Mouse (Mus musculus): ENCODE measurements around the gene Thrb. TPM values are rescaled to one million over a fixed set of nuclear protein-coding genes. Genes with fewer than 3 reads are reported as not detected.

The Thrb gene
- polyA plus RNA-seq, 1 experiment from 2014 or later: 0.12 TPM

DNA sequence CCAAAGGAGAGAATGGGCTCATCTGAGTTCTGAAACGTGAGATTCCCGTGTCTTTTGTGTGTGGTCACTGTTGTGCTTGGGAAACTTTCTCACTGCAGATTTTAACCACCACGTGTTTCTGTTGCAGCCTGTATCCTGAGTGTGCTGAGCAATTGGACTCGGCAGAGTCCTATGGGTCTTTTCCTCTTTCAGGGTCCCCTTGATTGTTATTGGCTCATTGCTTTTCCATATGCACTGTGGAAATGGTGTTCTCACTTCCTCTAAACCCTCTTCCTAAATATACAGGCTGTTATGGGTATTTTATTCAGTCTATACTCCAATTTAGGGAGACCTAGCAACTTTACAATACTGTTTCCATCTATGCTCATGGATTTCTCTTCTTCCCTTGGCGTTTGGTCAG lies 152.4 kb downstream of the Thrb start:
- Histone ChIP-seq H3K9me3 (ENCODE audit: control insufficient read depth, low read length) (no peaks in the 10 kb centered on the region), H3K4me3 (ENCODE audit: low read depth, low read length) (no peak overlapping the region), H3K9ac (ENCODE audit: low read length) (no peak overlapping the region), H3K36me3 (ENCODE audit: control insufficient read depth, insufficient read depth, low read length) (no peaks in the 10 kb centered on the region), H3K27ac (replicated peaks; ENCODE audit: low read depth, low read length) (no peak overlapping the region), H3K4me1 (ENCODE audit: control insufficient read depth, insufficient read depth, low read length) (no peaks in the 10 kb centered on the region), H3K4me2 (ENCODE audit: low read depth, severe bottlenecking) (no peak overlapping the region), H3K27me3 (ENCODE audit: control insufficient read depth, insufficient read depth, low read length) (no peaks in the 10 kb centered on the region)
- 79% methylated on average over 5 of the region's 5 CpGs for WGBS
- no peak for ATAC-seq (ENCODE audit: insufficient number of reproducible peaks, low FRiP score, low TSS enrichment, low read depth)
- DNase-seq (ENCODE audit: low spot score): peak; percentile 18

GRCm38 (mm10) chr14:17815103-17815502 lies 155.0 kb downstream of the Thrb start:
- WGBS: 80% methylated on average over 2 of the region's 2 CpGs
- H3K9ac ChIP-seq (ENCODE audit: low read length): no peak overlapping the region
- H3K27ac ChIP-seq (replicated peaks; ENCODE audit: low read depth, low read length): no peak overlapping the region
- H3K27me3 ChIP-seq (ENCODE audit: control insufficient read depth, insufficient read depth, low read length): no peaks in the 10 kb centered on the region
- no peaks in the 10 kb centered on the region for H3K9me3 ChIP-seq (ENCODE audit: control insufficient read depth, low read length)
- H3K4me3 ChIP-seq (ENCODE audit: low read depth, low read length): no peak overlapping the region
- H3K4me1 ChIP-seq (ENCODE audit: control insufficient read depth, insufficient read depth, low read length): no peaks in the 10 kb centered on the region
- DNase-seq (ENCODE audit: low spot score): no peak
- ATAC-seq (ENCODE audit: insufficient number of reproducible peaks, low FRiP score, low TSS enrichment, low read depth): no peak
- no peak overlapping the region for H3K4me2 ChIP-seq (ENCODE audit: low read depth, severe bottlenecking)
- H3K36me3 ChIP-seq (ENCODE audit: control insufficient read depth, insufficient read depth, low read length): no peaks in the 10 kb centered on the region

GRCm38 (mm10) chr14:17818086-17818485 lies 158.0 kb downstream of the Thrb start:
- Histone ChIP-seq H3K27me3 (ENCODE audit: control insufficient read depth, insufficient read depth, low read length) (no peaks in the 10 kb centered on the region), H3K4me3 (ENCODE audit: low read depth, low read length) (no peak overlapping the region), H3K36me3 (ENCODE audit: control insufficient read depth, insufficient read depth, low read length) (no peaks in the 10 kb centered on the region), H3K4me2 (ENCODE audit: low read depth, severe bottlenecking) (no peak overlapping the region), H3K9ac (ENCODE audit: low read length) (no peak overlapping the region), H3K9me3 (ENCODE audit: control insufficient read depth, low read length) (no peaks in the 10 kb centered on the region), H3K4me1 (ENCODE audit: control insufficient read depth, insufficient read depth, low read length) (no peaks in the 10 kb centered on the region), H3K27ac (replicated peaks; ENCODE audit: low read depth, low read length) (no peak overlapping the region)
- WGBS: 89% methylated on average over 2 of the region's 2 CpGs
- DNase-seq (ENCODE audit: low spot score) (peak; percentile 4), ATAC-seq (ENCODE audit: insufficient number of reproducible peaks, low FRiP score, low TSS enrichment, low read depth) (no peak)

GRCm38 (mm10) chr14:17822754-17823153 lies 162.7 kb downstream of the Thrb start:
- Histone ChIP-seq H3K4me1 (ENCODE audit: control insufficient read depth, insufficient read depth, low read length) (no peaks in the 10 kb centered on the region), H3K36me3 (ENCODE audit: control insufficient read depth, insufficient read depth, low read length) (no peaks in the 10 kb centered on the region), H3K9ac (ENCODE audit: low read length) (no peak overlapping the region), H3K4me2 (ENCODE audit: low read depth, severe bottlenecking) (no peak overlapping the region), H3K4me3 (ENCODE audit: low read depth, low read length) (no peak overlapping the region), H3K9me3 (ENCODE audit: control insufficient read depth, low read length) (no peaks in the 10 kb centered on the region), H3K27ac (replicated peaks; ENCODE audit: low read depth, low read length) (no peak overlapping the region), H3K27me3 (ENCODE audit: control insufficient read depth, insufficient read depth, low read length) (no peaks in the 10 kb centered on the region)
- 86% methylated on average over 7 of the region's 7 CpGs for WGBS
- ATAC-seq (ENCODE audit: insufficient number of reproducible peaks, low FRiP score, low TSS enrichment, low read depth) (no peak), DNase-seq (ENCODE audit: low spot score) (peak; percentile 15)

GRCm38 (mm10) chr14:17827401-17827800 lies 167.3 kb downstream of the Thrb start:
- 69% methylated on average over 6 of the region's 6 CpGs for WGBS
- Histone ChIP-seq H3K9ac (ENCODE audit: low read length) (no peak overlapping the region), H3K4me3 (ENCODE audit: low read depth, low read length) (no peak overlapping the region), H3K27ac (replicated peaks; ENCODE audit: low read depth, low read length) (no peak overlapping the region), H3K4me2 (ENCODE audit: low read depth, severe bottlenecking) (no peak overlapping the region), H3K36me3 (ENCODE audit: control insufficient read depth, insufficient read depth, low read length) (no peaks in the 10 kb centered on the region), H3K27me3 (ENCODE audit: control insufficient read depth, insufficient read depth, low read length) (no peaks in the 10 kb centered on the region), H3K4me1 (ENCODE audit: control insufficient read depth, insufficient read depth, low read length) (no peaks in the 10 kb centered on the region), H3K9me3 (ENCODE audit: control insufficient read depth, low read length) (no peaks in the 10 kb centered on the region)
- ATAC-seq (ENCODE audit: insufficient number of reproducible peaks, low FRiP score, low TSS enrichment, low read depth) (no peak), DNase-seq (ENCODE audit: low spot score) (no peak)

DNA sequence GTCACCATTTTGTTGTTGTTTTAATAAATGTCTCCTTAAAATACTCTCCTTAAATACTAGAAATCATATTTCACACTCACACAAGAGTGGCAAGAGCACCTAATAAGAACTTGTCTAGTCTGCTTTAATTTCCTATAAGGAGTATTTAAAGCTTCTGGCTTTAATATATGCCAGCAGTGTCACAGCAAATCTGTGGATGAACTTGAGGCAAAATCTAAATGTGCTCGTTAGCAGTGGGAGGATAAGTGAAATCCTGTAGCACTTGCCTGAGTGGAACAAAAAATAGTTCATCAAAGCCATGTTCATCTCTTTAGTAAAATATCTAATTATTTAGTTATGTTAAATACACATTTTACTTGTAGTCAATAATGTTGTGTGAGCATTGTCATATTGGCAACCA lies 175.7 kb downstream of the Thrb start:
- Histone ChIP-seq H3K27me3 (ENCODE audit: control insufficient read depth, insufficient read depth, low read length) (no peaks in the 10 kb centered on the region), H3K27ac (replicated peaks; ENCODE audit: low read depth, low read length) (no peak overlapping the region), H3K4me2 (ENCODE audit: low read depth, severe bottlenecking) (no peak overlapping the region), H3K4me3 (ENCODE audit: low read depth, low read length) (no peak overlapping the region), H3K9me3 (ENCODE audit: control insufficient read depth, low read length) (no peaks in the 10 kb centered on the region), H3K36me3 (ENCODE audit: control insufficient read depth, insufficient read depth, low read length) (no peaks in the 10 kb centered on the region), H3K4me1 (ENCODE audit: control insufficient read depth, insufficient read depth, low read length) (0 out of 2 replicates have a peak, but pooled peaks cover 4% of the 10 kb centered on the region), H3K9ac (ENCODE audit: low read length) (no peak overlapping the region)
- ATAC-seq (ENCODE audit: insufficient number of reproducible peaks, low FRiP score, low TSS enrichment, low read depth) (no peak), DNase-seq (ENCODE audit: low spot score) (no peak)
- WGBS: 76% methylated on average over 1 of the region's 1 CpGs

DNA sequence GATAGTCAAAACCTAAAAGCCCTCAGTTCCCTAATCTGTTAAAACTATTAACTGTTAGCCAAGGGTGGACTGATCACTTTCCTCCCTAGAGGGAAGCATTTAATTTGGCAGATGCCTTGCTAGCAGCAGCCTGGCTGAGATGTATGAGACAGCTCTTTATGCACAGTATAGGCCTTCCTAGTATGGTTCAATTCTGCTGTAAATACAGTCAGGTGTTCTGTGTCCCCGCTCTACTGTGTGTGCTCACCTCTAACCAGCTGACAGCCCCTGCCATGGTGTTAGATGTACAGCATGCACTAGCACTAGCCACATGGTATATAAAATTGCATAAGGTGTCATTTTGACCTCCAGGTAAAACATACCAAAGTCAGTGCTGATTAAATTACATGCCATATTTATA lies 176.7 kb downstream of the Thrb start:
- WGBS: 83% methylated on average over 1 of the region's 1 CpGs
- ATAC-seq (ENCODE audit: insufficient number of reproducible peaks, low FRiP score, low TSS enrichment, low read depth): no peak
- H3K36me3 ChIP-seq (ENCODE audit: control insufficient read depth, insufficient read depth, low read length): no peaks in the 10 kb centered on the region

GRCm38 (mm10) chr14:17845003-17845697 lies 185.1 kb downstream of the Thrb start:
- Histone ChIP-seq H3K36me3 (ENCODE audit: control insufficient read depth, insufficient read depth, low read length) (no peaks in the 10 kb centered on the region), H3K27me3 (ENCODE audit: control insufficient read depth, insufficient read depth, low read length) (no peaks in the 10 kb centered on the region), H3K27ac (replicated peaks; ENCODE audit: low read depth, low read length) (no peak overlapping the region), H3K9ac (ENCODE audit: low read length) (no peak overlapping the region), H3K4me3 (ENCODE audit: low read depth, low read length) (no peak overlapping the region), H3K4me2 (ENCODE audit: low read depth, severe bottlenecking) (no peak overlapping the region), H3K4me1 (ENCODE audit: control insufficient read depth, insufficient read depth, low read length) (no peaks in the 10 kb centered on the region), H3K9me3 (ENCODE audit: control insufficient read depth, low read length) (no peaks in the 10 kb centered on the region)
- no peak for ATAC-seq (ENCODE audit: insufficient number of reproducible peaks, low FRiP score, low TSS enrichment, low read depth)
- no peak for DNase-seq (ENCODE audit: low spot score)
- WGBS: 82% methylated on average over 5 of the region's 5 CpGs

More for the DNA sequence above, 176.7 kb downstream of the Thrb start:
- no peaks in the 10 kb centered on the region for H3K27me3 ChIP-seq (ENCODE audit: control insufficient read depth, insufficient read depth, low read length)
- no peak for DNase-seq (ENCODE audit: low spot score)
- H3K4me2 ChIP-seq (ENCODE audit: low read depth, severe bottlenecking): no peak overlapping the region
- no peaks in the 10 kb centered on the region for H3K9me3 ChIP-seq (ENCODE audit: control insufficient read depth, low read length)
- 0 out of 2 replicates have a peak, but pooled peaks cover 4% of the 10 kb centered on the region for H3K4me1 ChIP-seq (ENCODE audit: control insufficient read depth, insufficient read depth, low read length)
- no peak overlapping the region for H3K27ac ChIP-seq (replicated peaks; ENCODE audit: low read depth, low read length)
- no peak overlapping the region for H3K4me3 ChIP-seq (ENCODE audit: low read depth, low read length)
- H3K9ac ChIP-seq (ENCODE audit: low read length): no peak overlapping the region

DNA sequence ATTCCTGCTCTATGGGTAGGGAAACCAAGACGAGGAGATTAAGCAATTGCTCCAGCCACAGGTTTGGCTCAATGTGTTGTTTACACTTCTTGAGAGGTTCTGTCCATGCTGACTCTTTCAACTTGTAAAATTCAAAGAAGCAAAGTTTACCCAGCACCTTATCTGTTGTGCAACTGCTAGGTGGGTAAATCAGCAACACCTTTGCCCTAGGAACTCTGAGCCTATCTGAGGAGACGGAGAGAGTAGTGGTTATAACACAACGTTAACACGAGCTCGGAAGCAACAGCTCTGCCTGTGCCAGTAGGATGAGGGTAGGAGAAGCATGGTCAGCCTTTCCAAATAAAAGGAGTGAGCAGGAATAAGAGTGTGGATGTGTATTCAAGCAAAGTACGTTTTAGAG lies 185.8 kb downstream of the Thrb start:
- Histone ChIP-seq H3K9me3 (ENCODE audit: control insufficient read depth, low read length) (no peaks in the 10 kb centered on the region), H3K27ac (replicated peaks; ENCODE audit: low read depth, low read length) (no peak overlapping the region), H3K4me1 (ENCODE audit: control insufficient read depth, insufficient read depth, low read length) (no peaks in the 10 kb centered on the region), H3K9ac (ENCODE audit: low read length) (no peak overlapping the region), H3K4me2 (ENCODE audit: low read depth, severe bottlenecking) (no peak overlapping the region), H3K36me3 (ENCODE audit: control insufficient read depth, insufficient read depth, low read length) (no peaks in the 10 kb centered on the region), H3K27me3 (ENCODE audit: control insufficient read depth, insufficient read depth, low read length) (no peaks in the 10 kb centered on the region), H3K4me3 (ENCODE audit: low read depth, low read length) (no peak overlapping the region)
- WGBS: 76% methylated on average over 6 of the region's 6 CpGs
- ATAC-seq (ENCODE audit: insufficient number of reproducible peaks, low FRiP score, low TSS enrichment, low read depth): no peak
- no peak for DNase-seq (ENCODE audit: low spot score)
